Mouse (Mus musculus): ENCODE data around the gene Hnrnpul2.
A peak's percentile ranks its signal among the peaks of the same experiment; 100 is the strongest.
"Not testable (repeated sequence)": the region's sequence is repeated elsewhere in the genome, so short reads cannot be mapped to it uniquely, and the experiment has no call there.

Hnrnpul2 gene

DNA sequence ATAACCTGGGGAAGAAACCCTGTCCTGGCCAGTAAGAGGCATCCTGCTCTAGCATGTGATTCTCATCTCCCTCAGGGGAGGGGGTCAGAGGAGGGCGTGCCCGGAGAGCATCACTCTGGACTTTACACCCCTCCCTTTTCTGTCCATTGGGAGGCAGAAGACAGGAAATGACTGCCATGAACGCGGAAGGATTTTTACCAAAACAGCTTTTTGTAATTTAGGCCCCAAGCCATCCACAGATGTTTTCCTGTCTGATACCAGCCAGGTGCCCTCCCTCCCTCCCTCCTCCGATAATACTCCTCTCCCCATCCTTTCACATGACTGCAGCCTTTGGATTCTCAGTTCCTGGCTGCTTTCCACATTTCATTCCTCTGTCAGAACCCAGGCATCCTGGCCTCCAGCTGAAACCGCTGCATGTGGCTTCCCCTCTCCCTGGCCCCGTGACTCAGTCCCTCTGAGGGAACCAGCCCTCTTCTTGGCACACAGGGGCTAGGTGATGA lies 30.6 kb downstream of the Hnrnpul2 start, which contains the start of gene Lrrn4cl:
Gene Lrrn4cl, plus strand, starts transcription at position 367 of the 500 bp plus-strand sequence.
- DNase-seq (ENCODE audit: extremely low read depth, insufficient read length, low spot score), result peak; percentile 73

- DNase-seq (ENCODE audit: extremely low read depth, insufficient read length, low spot score), result no peak
These were observed 31.8 kb downstream of the Hnrnpul2 start for GRCm38 (mm10) chr19:8851639-8852038.

- DNase-seq (ENCODE audit: extremely low read depth, insufficient read length, low spot score), result no peak
These were observed 32.6 kb downstream of the Hnrnpul2 start for GRCm38 (mm10) chr19:8852236-8852928.

DNA sequence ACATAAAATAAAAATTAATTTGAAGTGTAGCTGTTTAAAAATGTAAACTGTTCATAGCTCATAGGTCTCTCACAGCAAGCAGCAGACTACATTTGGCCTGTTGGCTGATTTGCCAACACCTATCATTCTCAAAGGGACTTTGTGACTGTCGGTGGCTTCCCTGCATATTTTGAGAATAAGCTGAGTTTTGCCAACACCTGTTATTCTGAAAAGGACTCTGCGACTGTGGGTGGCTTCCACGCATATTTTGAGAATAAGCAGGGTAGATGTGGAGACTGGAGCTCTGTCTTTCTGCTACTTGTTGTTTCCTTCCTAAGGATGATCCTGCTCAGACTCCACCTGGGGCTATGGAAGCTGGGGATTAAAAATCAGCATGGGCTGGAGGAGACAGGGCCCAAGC lies 33.3 kb downstream of the Hnrnpul2 start:
- no peak for DNase-seq (ENCODE audit: extremely low read depth, insufficient read length, low spot score)

DNA sequence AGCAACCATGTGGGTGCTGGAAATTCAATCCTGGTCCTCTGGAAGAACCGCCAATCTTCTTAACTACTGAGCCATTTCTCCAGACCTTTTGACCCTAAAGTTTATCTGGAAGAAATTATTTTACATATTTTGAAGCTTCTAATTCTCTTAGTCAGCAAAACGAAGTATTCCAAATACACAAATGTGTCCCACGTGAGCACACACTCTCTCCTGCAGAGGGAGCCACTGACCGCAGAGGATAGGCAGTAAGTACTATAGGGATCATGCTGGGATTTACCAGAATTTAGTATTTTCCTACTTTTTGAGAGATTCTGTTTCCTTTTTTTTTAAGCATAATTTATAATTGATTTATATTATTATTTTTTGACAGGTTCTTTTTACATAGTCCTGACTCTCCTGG lies 37.9 kb downstream of the Hnrnpul2 start:
- DNase-seq (ENCODE audit: extremely low read depth, insufficient read length, low spot score), result no peak

DNA sequence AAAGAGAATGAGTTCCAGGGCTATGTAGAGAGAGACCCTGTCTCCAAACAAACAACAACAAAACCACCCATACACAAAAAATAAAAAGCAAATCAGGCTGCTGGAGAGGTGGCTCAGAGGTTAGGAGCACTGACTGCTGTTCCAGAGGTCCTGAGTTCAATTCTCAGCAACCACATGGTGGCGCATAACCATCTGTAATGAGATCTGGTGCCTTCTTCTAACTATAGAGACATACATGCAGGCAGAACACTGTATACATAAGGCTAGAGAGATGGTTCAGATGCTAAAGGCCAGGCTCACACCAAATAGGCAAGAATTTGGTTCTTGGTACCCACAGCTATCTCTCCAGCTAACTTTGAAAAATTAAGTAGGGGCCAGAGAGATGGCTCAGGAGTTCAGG lies 39.2 kb downstream of the Hnrnpul2 start:
- no peak for DNase-seq (ENCODE audit: extremely low read depth, insufficient read length, low spot score)

GRCm38 (mm10) chr19:8864265-8864664 lies 44.5 kb downstream of the Hnrnpul2 start:
- DNase-seq (ENCODE audit: extremely low read depth, insufficient read length, low spot score), result no peak

GRCm38 (mm10) chr19:8870381-8870780 lies 50.6 kb downstream of the Hnrnpul2 start:
- not testable (repeated sequence) for DNase-seq (ENCODE audit: extremely low read depth, insufficient read length, low spot score)

DNA sequence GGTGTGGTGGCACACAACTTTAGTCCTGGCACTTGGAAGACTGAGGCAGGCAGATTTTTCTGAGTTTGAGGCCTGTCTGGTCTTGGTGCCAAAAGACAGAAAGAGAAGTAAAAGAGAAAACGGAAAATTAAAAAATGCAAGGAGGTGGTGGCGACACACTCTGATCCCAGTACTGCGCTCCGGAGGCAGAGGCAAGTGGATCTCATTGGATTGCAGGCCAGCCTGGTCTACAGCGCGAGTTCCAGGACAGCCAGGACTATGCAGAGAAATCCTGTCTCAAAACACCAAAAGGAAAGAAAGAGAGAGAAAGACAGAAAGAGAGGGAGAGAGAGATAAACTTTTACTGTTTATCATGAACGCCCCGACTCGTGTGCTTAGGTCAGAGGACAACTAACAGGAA lies 51.0 kb downstream of the Hnrnpul2 start:
- DNase-seq (ENCODE audit: extremely low read depth, insufficient read length, low spot score), result no peak

DNA sequence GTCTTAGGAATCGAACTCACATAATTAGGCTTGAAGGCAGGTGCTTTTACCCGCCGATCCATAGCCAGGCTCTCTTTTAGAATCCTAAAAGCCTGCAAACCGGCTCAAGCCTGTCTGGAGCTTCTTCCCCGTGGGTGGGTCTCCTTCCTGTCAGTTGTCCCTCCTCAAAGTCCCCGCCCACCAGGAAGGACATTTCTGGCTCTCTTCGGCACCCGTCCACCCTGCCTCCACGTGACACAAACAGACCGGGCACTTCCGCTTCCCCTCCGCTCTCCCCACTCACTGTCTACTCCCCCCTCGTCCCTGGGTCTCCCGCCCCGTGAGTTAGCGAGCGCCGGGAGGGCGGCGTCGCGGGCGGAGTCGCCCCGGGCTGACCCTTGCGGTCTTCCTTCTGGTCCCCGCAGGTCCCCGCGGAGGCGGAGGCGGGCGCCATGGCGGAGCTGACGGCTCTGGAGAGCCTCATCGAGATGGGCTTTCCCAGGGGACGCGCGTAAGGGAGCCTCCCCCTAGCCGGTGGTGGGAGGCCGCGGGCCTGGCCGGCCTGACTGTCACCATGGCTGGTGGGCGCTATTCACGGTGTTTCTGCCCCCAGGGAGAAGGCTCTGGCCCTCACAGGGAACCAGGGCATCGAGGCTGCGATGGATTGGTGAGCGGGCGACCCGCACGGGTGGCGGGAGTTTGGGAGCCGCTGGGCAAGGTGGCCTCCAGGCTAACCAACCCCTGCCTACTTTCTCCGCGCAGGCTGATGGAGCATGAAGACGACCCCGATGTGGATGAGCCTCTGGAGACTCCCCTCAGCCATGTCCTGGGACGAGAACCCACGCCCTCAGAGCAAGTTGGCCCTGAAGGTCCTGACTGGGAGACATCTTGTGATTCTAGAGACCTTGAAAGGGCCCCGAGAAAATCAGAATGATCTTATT lies 51.7 kb downstream of the Hnrnpul2 start, which contains the start of gene Ubxn1:
Gene Ubxn1, plus strand, starts transcription at position 230 of the 920 bp plus-strand sequence.
- peak; percentile 93 for DNase-seq (ENCODE audit: extremely low read depth, insufficient read length, low spot score)

DNA sequence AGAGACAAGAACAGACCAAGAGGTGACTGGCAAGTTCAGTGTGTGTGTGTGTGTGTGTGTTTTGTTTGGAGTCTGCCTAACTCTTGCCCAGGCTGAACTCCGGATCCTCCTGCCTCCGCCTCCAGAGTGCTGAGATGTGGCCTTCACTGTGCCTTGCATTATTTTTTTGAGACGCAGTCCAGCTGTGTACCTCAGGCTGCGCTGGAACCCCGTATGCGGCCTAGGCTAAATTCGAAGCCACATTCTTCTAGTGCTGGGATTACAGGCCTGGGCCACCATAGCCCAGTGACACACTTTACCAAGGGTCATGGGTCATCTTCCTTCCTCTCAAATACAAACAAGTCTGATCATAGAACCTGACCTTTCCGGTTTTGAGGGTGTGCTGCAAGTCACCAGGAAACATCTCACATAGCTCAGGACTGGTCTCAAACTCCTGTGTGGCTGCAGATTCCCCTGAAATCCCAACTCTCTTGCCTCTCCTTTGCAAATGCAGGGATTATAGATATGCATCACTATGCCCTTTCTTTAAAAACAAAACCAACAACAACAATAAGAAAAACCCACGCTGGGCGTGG lies 52.5 kb downstream of the Hnrnpul2 start:
- no peak for DNase-seq (ENCODE audit: extremely low read depth, insufficient read length, low spot score)

DNA sequence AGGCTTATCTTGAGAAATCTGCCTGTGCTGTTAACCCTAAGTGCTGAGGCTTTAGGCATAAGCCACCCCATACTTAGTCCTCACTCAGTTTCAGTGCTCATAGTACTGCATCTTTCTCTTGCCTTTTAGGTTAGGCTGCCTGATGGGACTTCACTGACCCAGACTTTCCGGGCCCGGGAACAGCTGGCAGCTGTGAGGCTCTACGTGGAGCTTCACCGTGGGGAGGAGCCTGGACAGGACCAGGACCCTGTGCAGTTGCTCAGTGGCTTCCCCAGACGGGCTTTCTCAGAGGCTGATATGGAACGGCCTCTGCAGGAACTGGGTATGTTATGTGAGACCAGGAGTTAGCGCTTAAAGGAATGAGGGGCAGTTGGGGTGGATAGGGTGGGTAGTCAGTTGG lies 55.2 kb downstream of the Hnrnpul2 start:
- no peak for DNase-seq (ENCODE audit: extremely low read depth, insufficient read length, low spot score)

GRCm38 (mm10) chr19:8880311-8881033 lies 60.7 kb downstream of the Hnrnpul2 start, which contains the start of gene Uqcc3:
Gene Uqcc3, minus strand, starts transcription at chr19:8880923.
- peak; percentile 65 for DNase-seq (ENCODE audit: extremely low read depth, insufficient read length, low spot score)

DNA sequence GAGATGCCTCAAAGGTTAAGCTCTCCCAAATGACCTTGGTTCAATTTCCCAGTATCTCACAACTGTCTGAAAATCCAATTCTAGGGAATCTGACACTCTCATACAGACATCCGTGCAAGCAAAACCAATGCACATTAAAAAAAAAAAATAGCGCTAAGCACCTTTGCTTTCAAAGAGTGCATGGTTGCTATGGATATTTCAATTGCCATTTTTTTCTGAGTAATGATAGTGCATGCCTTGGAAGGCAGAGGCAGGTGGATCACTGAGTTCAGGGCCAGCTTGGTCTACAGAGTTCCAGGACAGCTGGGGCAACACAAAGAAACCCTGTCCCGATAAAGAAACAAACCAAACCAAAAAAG lies 61.2 kb downstream of the Hnrnpul2 start:
- no peak for DNase-seq (ENCODE audit: extremely low read depth, insufficient read length, low spot score)

DNA sequence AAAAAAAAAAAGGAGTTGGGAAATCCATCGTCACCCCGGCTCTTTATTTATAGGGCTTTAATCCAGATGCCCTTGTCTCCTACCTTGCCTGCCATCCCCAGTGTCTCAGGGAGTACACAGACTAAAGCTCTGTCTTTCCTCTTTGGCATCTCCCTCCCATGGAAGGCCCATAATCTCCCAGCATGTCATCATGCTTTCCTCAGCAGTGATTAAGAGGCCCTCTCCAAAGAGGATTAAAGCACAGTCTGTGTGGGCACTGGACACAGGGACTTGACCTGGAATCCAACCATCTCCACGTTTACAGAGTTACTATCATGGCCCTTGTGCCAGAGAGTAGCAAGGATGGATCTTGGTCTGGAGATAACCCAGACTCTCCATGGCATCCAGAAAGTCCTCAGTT lies 63.8 kb downstream of the Hnrnpul2 start, which contains the start of the genes Lbhd1 and Gm49403:
Gene Lbhd1, plus strand, starts transcription at position 117 of the 400 bp plus-strand sequence.
Gene Gm49403, plus strand, starts transcription at position 315 of the 400 bp plus-strand sequence.
- no peak for DNase-seq (ENCODE audit: extremely low read depth, insufficient read length, low spot score)
